Mouse (Mus musculus) ovary, adult 18-20 months (tissue): Measurements from ENCODE around the gene Nptxr.
"Not testable (repeated sequence)": the region's sequence is repeated elsewhere in the genome, so short reads cannot be mapped to it uniquely, and the experiment has no call there.

Source experiments
- DNase-seq: peaks from one replicate; pipeline ENCODE4 v3.0.0; 2022; ENCODE audit warnings: low spot score, mixed read lengths

Nptxr gene

GRCm38 (mm10) chr15:79822265-79823199, 18.0 kb upstream of the Nptxr start:
- peak; percentile 59 for DNase-seq

- no peak for DNase-seq
Measured at GRCm38 (mm10) chr15:79818325-79818724, 13.8 kb upstream of the Nptxr start.

GRCm38 (mm10) chr15:79813666-79814258, 9.2 kb upstream of the Nptxr start:
- no peak for DNase-seq

GRCm38 (mm10) chr15:79812840-79813239, 8.3 kb upstream of the Nptxr start:
- DNase-seq, result not testable (repeated sequence)

GRCm38 (mm10) chr15:79810997-79811396, 6.4 kb upstream of the Nptxr start:
- DNase-seq, result no peak

- no peak for DNase-seq
Measured at GRCm38 (mm10) chr15:79810061-79810460, 5.5 kb upstream of the Nptxr start.

GRCm38 (mm10) chr15:79808658-79809057, 4.1 kb upstream of the Nptxr start:
- DNase-seq, result no peak

GRCm38 (mm10) chr15:79808114-79808513, 3.5 kb upstream of the Nptxr start:
- no peak for DNase-seq

GRCm38 (mm10) chr15:79807050-79807449, 2.5 kb upstream of the Nptxr start:
- no peak for DNase-seq

- DNase-seq, result no peak
Measured at GRCm38 (mm10) chr15:79805246-79805645, 680 bp upstream of the Nptxr start.

GRCm38 (mm10) chr15:79803533-79804351, 824 bp downstream of the Nptxr start:
- no peak for DNase-seq

- DNase-seq, result no peak
Measured at GRCm38 (mm10) chr15:79802304-79802703, 2.3 kb downstream of the Nptxr start.

GRCm38 (mm10) chr15:79801646-79802045, 2.9 kb downstream of the Nptxr start:
- DNase-seq, result no peak

GRCm38 (mm10) chr15:79800701-79801100, 3.9 kb downstream of the Nptxr start:
- DNase-seq, result no peak

- DNase-seq, result no peak
Measured at GRCm38 (mm10) chr15:79798591-79798990, 6.0 kb downstream of the Nptxr start.

GRCm38 (mm10) chr15:79797680-79798079, 6.9 kb downstream of the Nptxr start:
- no peak for DNase-seq

GRCm38 (mm10) chr15:79797096-79797495, 7.5 kb downstream of the Nptxr start:
- DNase-seq, result no peak

- no peak for DNase-seq
Measured at GRCm38 (mm10) chr15:79796256-79796655, 8.3 kb downstream of the Nptxr start.

GRCm38 (mm10) chr15:79794173-79794572, 10.4 kb downstream of the Nptxr start:
- DNase-seq, result no peak

- no peak for DNase-seq
Measured at GRCm38 (mm10) chr15:79793076-79793475, 11.5 kb downstream of the Nptxr start.

GRCm38 (mm10) chr15:79792455-79792854, 12.1 kb downstream of the Nptxr start:
- no peak for DNase-seq

- DNase-seq, result no peak
Measured at GRCm38 (mm10) chr15:79791502-79791901, 13.1 kb downstream of the Nptxr start.
